Mouse (Mus musculus): ENCODE results near the gene Erc2. TPM values are rescaled to one million over a fixed set of nuclear protein-coding genes. Genes with fewer than 3 reads are reported as not detected.

The Erc2 gene
- total and polyA plus RNA-seq, 2 experiments = 6.1 to 7.0 TPM

DNA sequence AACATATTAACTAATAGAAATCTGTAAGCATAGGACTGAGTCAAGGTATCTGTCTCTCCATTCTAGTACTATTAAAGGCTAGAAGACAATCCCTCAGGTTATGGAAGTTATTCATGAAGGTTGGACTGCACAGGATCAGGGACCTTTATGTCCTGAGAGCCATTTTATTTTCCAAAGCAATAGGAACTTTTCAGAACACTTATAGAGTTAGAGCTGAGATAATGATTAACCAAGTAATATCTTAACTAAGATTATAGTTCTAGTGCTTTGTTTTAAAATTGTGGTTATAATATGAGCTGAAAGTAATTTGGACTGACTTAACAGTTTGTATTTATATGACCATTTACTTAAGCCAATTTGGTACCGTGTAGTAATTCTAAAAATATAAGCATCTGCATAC is 217.9 kb downstream of the Erc2 start:
- Histone ChIP-seq H3K4me3 (ENCODE audit: insufficient read depth, low read depth, low read length) (no peak overlapping the region), H3K79me2 (ENCODE audit: control insufficient read depth, insufficient read depth, low read length) (no peaks in the 10 kb centered on the region), H3K9ac (ENCODE audit: low read depth, low read length) (no peak overlapping the region), H3K27me3 (ENCODE audit: control insufficient read depth, insufficient read depth, low read length) (no peaks in the 10 kb centered on the region), H3K27ac (replicated peaks; ENCODE audit: insufficient read depth, low read depth, low read length) (no peak overlapping the region), H3K4me1 (ENCODE audit: control insufficient read depth, insufficient read depth, low read length) (no peaks in the 10 kb centered on the region), H3K36me3 (ENCODE audit: control insufficient read depth, insufficient read depth, low read length) (no peaks in the 10 kb centered on the region)
- WGBS = 87% methylated on average over 1 of the region's 1 CpGs
- TF ChIP-seq CTCF (IDR thresholded peaks at IDR 0.05; ENCODE audit: low read depth, low read length) (no peak), POLR2A (IDR thresholded peaks at IDR 0.05; ENCODE audit: extremely low read depth, insufficient read depth, low read length) (no peak)
- DNase-seq (ENCODE audit: extremely low read depth, low read depth, low spot score) = no peak

DNA sequence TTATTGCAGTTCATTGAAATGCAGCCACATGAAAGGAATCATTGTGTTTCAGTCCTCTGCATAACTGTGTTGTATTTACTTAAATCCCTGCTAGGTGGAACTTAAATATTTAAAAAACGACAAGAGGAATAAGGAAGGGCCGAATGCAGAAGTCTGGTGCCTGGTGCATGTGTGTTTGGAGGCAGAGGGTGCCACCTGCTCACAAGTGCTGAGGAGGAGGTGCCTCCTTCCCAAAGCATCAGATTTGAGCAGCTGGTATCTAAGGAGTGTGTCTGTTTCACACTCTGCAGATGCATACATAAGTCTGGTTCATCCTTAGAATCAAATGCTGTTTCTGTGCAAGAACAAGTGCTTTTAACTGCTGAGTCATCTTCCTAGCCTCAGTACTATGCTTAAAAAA is 224.6 kb downstream of the Erc2 start:
- Histone ChIP-seq H3K79me2 (ENCODE audit: control insufficient read depth, insufficient read depth, low read length) (no peaks in the 10 kb centered on the region), H3K27ac (replicated peaks; ENCODE audit: insufficient read depth, low read depth, low read length) (no peak overlapping the region)
- 57% methylated on average over 2 of the region's 2 CpGs for WGBS

DNA sequence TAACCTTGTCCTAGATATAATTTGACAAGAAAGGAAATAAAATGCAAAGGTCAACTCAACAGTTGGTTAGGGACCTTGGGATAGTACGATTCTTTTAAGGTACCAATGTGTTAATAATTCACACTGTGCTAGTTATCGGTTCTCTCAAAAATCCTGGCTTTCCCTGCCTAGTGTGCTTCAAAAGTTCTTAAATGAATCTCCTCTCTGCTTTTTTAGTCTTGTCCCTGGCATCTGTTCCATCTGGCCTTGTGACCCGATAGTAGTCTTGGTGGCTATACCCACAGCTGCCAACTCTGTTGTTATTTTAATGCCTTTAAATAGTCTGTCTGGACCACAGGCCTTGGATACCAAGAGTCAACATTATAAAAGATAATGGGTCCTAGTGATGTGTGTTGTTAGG is 225.1 kb downstream of the Erc2 start:
- 62% methylated on average over 3 of the region's 3 CpGs for WGBS
- TF ChIP-seq POLR2A (IDR thresholded peaks at IDR 0.05; ENCODE audit: extremely low read depth, insufficient read depth, low read length) (no peak), CTCF (IDR thresholded peaks at IDR 0.05; ENCODE audit: low read depth, low read length) (no peak)
- Histone ChIP-seq H3K27me3 (ENCODE audit: control insufficient read depth, insufficient read depth, low read length) (no peaks in the 10 kb centered on the region), H3K27ac (replicated peaks; ENCODE audit: insufficient read depth, low read depth, low read length) (no peak overlapping the region), H3K9ac (ENCODE audit: low read depth, low read length) (no peak overlapping the region), H3K36me3 (ENCODE audit: control insufficient read depth, insufficient read depth, low read length) (no peaks in the 10 kb centered on the region), H3K79me2 (ENCODE audit: control insufficient read depth, insufficient read depth, low read length) (no peaks in the 10 kb centered on the region), H3K4me3 (ENCODE audit: insufficient read depth, low read depth, low read length) (no peak overlapping the region), H3K4me1 (ENCODE audit: control insufficient read depth, insufficient read depth, low read length) (no peaks in the 10 kb centered on the region)
- DNase-seq (ENCODE audit: extremely low read depth, low read depth, low spot score) = peak; percentile 12

More for the DNA sequence above, 224.6 kb downstream of the Erc2 start:
- no peaks in the 10 kb centered on the region for H3K4me1 ChIP-seq (ENCODE audit: control insufficient read depth, insufficient read depth, low read length)
- no peak for DNase-seq (ENCODE audit: extremely low read depth, low read depth, low spot score)
- H3K4me3 ChIP-seq (ENCODE audit: insufficient read depth, low read depth, low read length) = no peak overlapping the region
- H3K9ac ChIP-seq (ENCODE audit: low read depth, low read length) = no peak overlapping the region
- no peaks in the 10 kb centered on the region for H3K27me3 ChIP-seq (ENCODE audit: control insufficient read depth, insufficient read depth, low read length)
- TF ChIP-seq CTCF (IDR thresholded peaks at IDR 0.05; ENCODE audit: low read depth, low read length) = no peak
- TF ChIP-seq POLR2A (IDR thresholded peaks at IDR 0.05; ENCODE audit: extremely low read depth, insufficient read depth, low read length) = no peak
- no peaks in the 10 kb centered on the region for H3K36me3 ChIP-seq (ENCODE audit: control insufficient read depth, insufficient read depth, low read length)

DNA sequence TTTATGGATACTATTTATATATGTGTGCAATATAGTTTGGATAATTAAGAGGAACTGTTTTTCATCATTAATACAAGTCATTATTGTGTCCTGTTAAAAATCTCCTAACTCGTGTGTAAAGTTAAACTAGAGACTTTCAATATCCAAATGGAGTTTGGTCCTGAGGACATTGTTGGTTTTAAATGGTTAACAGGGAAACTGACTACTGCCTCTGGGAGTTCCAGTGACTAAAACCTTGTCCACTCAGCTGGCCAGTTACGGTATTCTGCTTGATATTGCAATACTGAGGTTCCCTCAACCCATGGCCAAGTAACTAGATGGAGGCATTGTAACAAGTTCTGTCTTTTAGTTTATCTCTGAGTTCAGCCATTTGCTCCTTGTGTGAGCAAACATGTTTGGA is 229.0 kb downstream of the Erc2 start:
- H3K27me3 ChIP-seq (ENCODE audit: control insufficient read depth, insufficient read depth, low read length) = no peaks in the 10 kb centered on the region
- H3K79me2 ChIP-seq (ENCODE audit: control insufficient read depth, insufficient read depth, low read length) = no peaks in the 10 kb centered on the region
- H3K27ac ChIP-seq (replicated peaks; ENCODE audit: insufficient read depth, low read depth, low read length) = no peak overlapping the region
- H3K4me3 ChIP-seq (ENCODE audit: insufficient read depth, low read depth, low read length) = no peak overlapping the region
- H3K9ac ChIP-seq (ENCODE audit: low read depth, low read length) = no peak overlapping the region
- TF ChIP-seq POLR2A (IDR thresholded peaks at IDR 0.05; ENCODE audit: extremely low read depth, insufficient read depth, low read length) (no peak), CTCF (IDR thresholded peaks at IDR 0.05; ENCODE audit: low read depth, low read length) (no peak)
- no peaks in the 10 kb centered on the region for H3K36me3 ChIP-seq (ENCODE audit: control insufficient read depth, insufficient read depth, low read length)
- WGBS = 86% methylated on average over 2 of the region's 2 CpGs
- DNase-seq (ENCODE audit: extremely low read depth, low read depth, low spot score) = no peak
- no peaks in the 10 kb centered on the region for H3K4me1 ChIP-seq (ENCODE audit: control insufficient read depth, insufficient read depth, low read length)

DNA sequence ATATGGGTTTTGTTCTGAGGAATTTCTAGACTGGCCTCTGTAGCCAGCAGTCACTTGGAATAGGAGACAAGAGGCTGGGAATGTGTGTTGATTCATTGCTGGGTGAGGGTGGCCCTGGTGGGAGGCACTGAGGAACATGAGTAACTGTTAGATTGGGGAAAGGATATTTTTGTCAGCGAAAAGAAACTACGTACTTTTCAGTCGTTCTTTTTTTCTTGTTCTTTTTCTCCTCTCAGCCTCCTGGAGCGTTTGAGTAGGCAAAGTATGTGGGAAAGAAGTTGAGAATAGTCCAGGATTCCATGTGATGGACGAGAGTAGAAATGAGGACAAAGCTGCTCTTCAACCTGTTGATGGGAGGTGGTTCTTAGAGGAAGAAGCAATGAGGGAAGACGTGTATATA is 230.4 kb downstream of the Erc2 start:
- no peak overlapping the region for H3K27ac ChIP-seq (replicated peaks; ENCODE audit: insufficient read depth, low read depth, low read length)
- 83% methylated on average over 6 of the region's 6 CpGs for WGBS
- H3K4me1 ChIP-seq (ENCODE audit: control insufficient read depth, insufficient read depth, low read length) = no peaks in the 10 kb centered on the region
- TF ChIP-seq POLR2A (IDR thresholded peaks at IDR 0.05; ENCODE audit: extremely low read depth, insufficient read depth, low read length) = no peak
- no peak for TF ChIP-seq CTCF (IDR thresholded peaks at IDR 0.05; ENCODE audit: low read depth, low read length)
- H3K36me3 ChIP-seq (ENCODE audit: control insufficient read depth, insufficient read depth, low read length) = no peaks in the 10 kb centered on the region
- no peaks in the 10 kb centered on the region for H3K27me3 ChIP-seq (ENCODE audit: control insufficient read depth, insufficient read depth, low read length)
- no peak overlapping the region for H3K9ac ChIP-seq (ENCODE audit: low read depth, low read length)
- no peak overlapping the region for H3K4me3 ChIP-seq (ENCODE audit: insufficient read depth, low read depth, low read length)
- no peaks in the 10 kb centered on the region for H3K79me2 ChIP-seq (ENCODE audit: control insufficient read depth, insufficient read depth, low read length)
- DNase-seq (ENCODE audit: extremely low read depth, low read depth, low spot score) = no peak

DNA sequence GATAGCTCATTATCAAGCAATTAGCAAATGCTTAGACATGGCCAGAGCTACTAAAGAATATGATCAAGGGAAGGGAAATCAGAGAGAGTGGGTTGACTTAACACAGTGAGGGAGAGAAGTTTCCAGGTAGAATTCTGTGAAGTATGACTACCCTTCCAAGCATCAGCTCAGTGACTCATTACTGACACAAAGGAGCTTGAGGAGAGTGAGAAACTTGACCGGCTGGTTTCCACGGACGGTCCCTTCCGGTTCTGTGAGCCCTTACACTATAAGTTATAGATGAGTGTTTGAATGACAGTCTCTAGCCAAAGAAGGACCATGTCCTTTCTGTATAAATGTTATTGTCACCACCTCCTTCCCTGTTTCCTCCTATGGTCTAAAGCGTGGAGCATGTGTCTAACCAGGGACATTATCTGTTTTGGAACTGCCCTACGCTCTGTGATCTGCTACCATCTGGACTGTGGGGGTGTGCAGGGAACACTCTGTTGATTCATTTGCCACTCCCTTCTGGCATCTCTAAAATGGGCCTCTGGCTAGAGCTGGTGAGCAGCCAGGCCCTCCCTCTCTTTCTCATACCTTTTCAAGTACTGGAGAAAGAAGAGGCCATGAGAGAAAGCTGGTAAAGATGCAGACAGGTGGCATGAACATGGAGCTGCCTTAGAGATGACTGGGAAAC is 238.3 kb downstream of the Erc2 start:
- Histone ChIP-seq H3K27ac (replicated peaks; ENCODE audit: insufficient read depth, low read depth, low read length) (no peak overlapping the region), H3K9ac (ENCODE audit: low read depth, low read length) (no peak overlapping the region), H3K79me2 (ENCODE audit: control insufficient read depth, insufficient read depth, low read length) (no peaks in the 10 kb centered on the region), H3K36me3 (ENCODE audit: control insufficient read depth, insufficient read depth, low read length) (no peaks in the 10 kb centered on the region), H3K4me1 (ENCODE audit: control insufficient read depth, insufficient read depth, low read length) (no peaks in the 10 kb centered on the region), H3K27me3 (ENCODE audit: control insufficient read depth, insufficient read depth, low read length) (no peaks in the 10 kb centered on the region), H3K4me3 (ENCODE audit: insufficient read depth, low read depth, low read length) (no peak overlapping the region)
- WGBS = 94% methylated on average over 6 of the region's 6 CpGs
- DNase-seq (ENCODE audit: extremely low read depth, low read depth, low spot score) = no peak
- TF ChIP-seq CTCF (IDR thresholded peaks at IDR 0.05; ENCODE audit: low read depth, low read length) (no peak), POLR2A (IDR thresholded peaks at IDR 0.05; ENCODE audit: extremely low read depth, insufficient read depth, low read length) (no peak)
